Mouse (Mus musculus): ENCODE results near the gene Tppp3. TPM values are rescaled to one million over a fixed set of nuclear protein-coding genes. Genes with fewer than 3 reads are reported as not detected.

Tppp3 gene
- polyA plus RNA-seq, 1 experiment: 155 TPM

- no peaks in the 10 kb centered on the region for H3K79me2 ChIP-seq (ENCODE audit: control insufficient read depth, insufficient read depth)
- no peaks in the 10 kb centered on the region for H3K27me3 ChIP-seq (ENCODE audit: control insufficient read depth, insufficient read depth, insufficient read length)
- peak within 1 kb of the TSS; percentile 3 for H3ac ChIP-seq (ENCODE audit: control insufficient read depth, insufficient read length)
These were observed 47.3 kb upstream of the Tppp3 start, which contains the start of gene Hsd11b2 for GRCm38 (mm10) chr8:105518436-105519313. TSS of gene Hsd11b2 (plus strand) at chr8:105518755.

GRCm38 (mm10) chr8:105517346-105517745, 46.0 kb upstream of the Tppp3 start:
- Histone ChIP-seq H3K4me2 (ENCODE audit: low read depth) (no peak overlapping the region), H3K4me3 (no peak overlapping the region), H3ac (ENCODE audit: control insufficient read depth, insufficient read length) (no peak overlapping the region), H3K27me3 (ENCODE audit: control insufficient read depth, insufficient read depth, insufficient read length) (no peaks in the 10 kb centered on the region), H3K36me3 (ENCODE audit: control insufficient read depth, insufficient read depth) (no peaks in the 10 kb centered on the region), H3K79me2 (ENCODE audit: control insufficient read depth, insufficient read depth) (no peaks in the 10 kb centered on the region)
- TF ChIP-seq MYOD1 (IDR thresholded peaks at IDR 0.05; ENCODE audit: control insufficient read depth in 1 of 3, insufficient read length in 2 of 3, low read depth in 2 of 3) (no peak), MYOG (IDR thresholded peaks at IDR 0.05; ENCODE audit: control insufficient read depth in 1 of 3, insufficient read depth in 1 of 3, insufficient read length in 2 of 3, low read depth in 2 of 3) (no peak), TCF12 (IDR thresholded peaks at IDR 0.05; ENCODE audit: insufficient read depth, poor library complexity, severe bottlenecking) (no peak), CEBPB (IDR thresholded peaks at IDR 0.05; ENCODE audit: insufficient read depth, poor library complexity, severe bottlenecking) (no peak), E2F4 (IDR thresholded peaks at IDR 0.05; ENCODE audit: insufficient read depth) (no peak), TCF3 (IDR thresholded peaks at IDR 0.05; ENCODE audit: insufficient read length, low read depth) (no peak), SRF (IDR thresholded peaks at IDR 0.05; ENCODE audit: control insufficient read depth, insufficient read length, low read depth) (no peak), POLR2AphosphoS2 (IDR thresholded peaks at IDR 0.05; ENCODE audit: insufficient read length, low read depth) (no peak)

More at GRCm38 (mm10) chr8:105518436-105519313, 47.3 kb upstream of the Tppp3 start, which contains the start of gene Hsd11b2:
- Histone ChIP-seq H3K4me3 (peak within 1 kb of the TSS; percentile 17), H3K36me3 (ENCODE audit: control insufficient read depth, insufficient read depth) (peaks cover 4% of the 10 kb centered on the region), H3K4me2 (ENCODE audit: low read depth) (peak within 1 kb of the TSS; percentile 85)
- TF ChIP-seq TCF12 (IDR thresholded peaks at IDR 0.05; ENCODE audit: insufficient read depth, poor library complexity, severe bottlenecking) (no peak), E2F4 (IDR thresholded peaks at IDR 0.05; ENCODE audit: insufficient read depth) (no peak), POLR2A (IDR thresholded peaks at IDR 0.05; ENCODE audit: insufficient read length, low read depth) (peak; percentile 35), MYOG (IDR thresholded peaks at IDR 0.05; ENCODE audit: control insufficient read depth in 1 of 3, insufficient read depth in 1 of 3, insufficient read length in 2 of 3, low read depth in 2 of 3) (peak in 2 of 3 experiments; percentile 85 to 90), USF1 (IDR thresholded peaks at IDR 0.05; ENCODE audit: low read depth) (no peak), POLR2AphosphoS2 (IDR thresholded peaks at IDR 0.05; ENCODE audit: insufficient read length, low read depth) (no peak), TCF3 (IDR thresholded peaks at IDR 0.05; ENCODE audit: insufficient read length, low read depth) (peak; percentile 48), CEBPB (IDR thresholded peaks at IDR 0.05; ENCODE audit: insufficient read depth, poor library complexity, severe bottlenecking) (no peak), SRF (IDR thresholded peaks at IDR 0.05; ENCODE audit: control insufficient read depth, insufficient read length, low read depth) (no peak), REST (IDR thresholded peaks at IDR 0.05; ENCODE audit: insufficient read depth, insufficient read length) (no peak), MYOD1 (IDR thresholded peaks at IDR 0.05; ENCODE audit: control insufficient read depth in 1 of 3, insufficient read length in 2 of 3, low read depth in 2 of 3) (peak in 2 of 3 experiments; percentile 83 to 90), MAX (IDR thresholded peaks at IDR 0.05; ENCODE audit: low read depth) (no peak)

- no peaks in the 10 kb centered on the region for H3K36me3 ChIP-seq (ENCODE audit: control insufficient read depth, insufficient read depth)
- no peak overlapping the region for H3K4me3 ChIP-seq
- H3K27me3 ChIP-seq (ENCODE audit: control insufficient read depth, insufficient read depth, insufficient read length): no peaks in the 10 kb centered on the region
- H3ac ChIP-seq (ENCODE audit: control insufficient read depth, insufficient read length): no peak overlapping the region
- TF ChIP-seq REST (IDR thresholded peaks at IDR 0.05; ENCODE audit: insufficient read depth, insufficient read length) (no peak), MYOG (IDR thresholded peaks at IDR 0.05; ENCODE audit: control insufficient read depth in 1 of 3, insufficient read depth in 1 of 3, insufficient read length in 2 of 3, low read depth in 2 of 3) (no peak), MYOD1 (IDR thresholded peaks at IDR 0.05; ENCODE audit: control insufficient read depth in 1 of 3, insufficient read length in 2 of 3, low read depth in 2 of 3) (no peak), MAX (IDR thresholded peaks at IDR 0.05; ENCODE audit: low read depth) (no peak), CEBPB (IDR thresholded peaks at IDR 0.05; ENCODE audit: insufficient read depth, poor library complexity, severe bottlenecking) (no peak), POLR2A (IDR thresholded peaks at IDR 0.05; ENCODE audit: insufficient read length, low read depth) (no peak), TCF12 (IDR thresholded peaks at IDR 0.05; ENCODE audit: insufficient read depth, poor library complexity, severe bottlenecking) (no peak), USF1 (IDR thresholded peaks at IDR 0.05; ENCODE audit: low read depth) (no peak), E2F4 (IDR thresholded peaks at IDR 0.05; ENCODE audit: insufficient read depth) (no peak), POLR2AphosphoS2 (IDR thresholded peaks at IDR 0.05; ENCODE audit: insufficient read length, low read depth) (no peak), SRF (IDR thresholded peaks at IDR 0.05; ENCODE audit: control insufficient read depth, insufficient read length, low read depth) (no peak), TCF3 (IDR thresholded peaks at IDR 0.05; ENCODE audit: insufficient read length, low read depth) (no peak)
- no peaks in the 10 kb centered on the region for H3K79me2 ChIP-seq (ENCODE audit: control insufficient read depth, insufficient read depth)
- H3K4me2 ChIP-seq (ENCODE audit: low read depth): peak overlapping the region; percentile 60
These were observed 44.8 kb upstream of the Tppp3 start for GRCm38 (mm10) chr8:105516018-105516645.

GRCm38 (mm10) chr8:105514656-105515055, 43.3 kb upstream of the Tppp3 start:
- TF ChIP-seq USF1 (IDR thresholded peaks at IDR 0.05; ENCODE audit: low read depth): no peak
- no peak for TF ChIP-seq TCF12 (IDR thresholded peaks at IDR 0.05; ENCODE audit: insufficient read depth, poor library complexity, severe bottlenecking)
- no peak for TF ChIP-seq POLR2AphosphoS2 (IDR thresholded peaks at IDR 0.05; ENCODE audit: insufficient read length, low read depth)
- TF ChIP-seq MAX (IDR thresholded peaks at IDR 0.05; ENCODE audit: low read depth): no peak
- no peak for TF ChIP-seq POLR2A (IDR thresholded peaks at IDR 0.05; ENCODE audit: insufficient read length, low read depth)
- TF ChIP-seq REST (IDR thresholded peaks at IDR 0.05; ENCODE audit: insufficient read depth, insufficient read length): no peak
- no peak for TF ChIP-seq MYOD1 (IDR thresholded peaks at IDR 0.05; ENCODE audit: control insufficient read depth in 1 of 3, insufficient read length in 2 of 3, low read depth in 2 of 3)
- TF ChIP-seq TCF3 (IDR thresholded peaks at IDR 0.05; ENCODE audit: insufficient read length, low read depth): no peak
- no peak for TF ChIP-seq MYOG (IDR thresholded peaks at IDR 0.05; ENCODE audit: control insufficient read depth in 1 of 3, insufficient read depth in 1 of 3, insufficient read length in 2 of 3, low read depth in 2 of 3)
- no peak for TF ChIP-seq CEBPB (IDR thresholded peaks at IDR 0.05; ENCODE audit: insufficient read depth, poor library complexity, severe bottlenecking)
- no peak for TF ChIP-seq SRF (IDR thresholded peaks at IDR 0.05; ENCODE audit: control insufficient read depth, insufficient read length, low read depth)
- TF ChIP-seq E2F4 (IDR thresholded peaks at IDR 0.05; ENCODE audit: insufficient read depth): no peak
- Histone ChIP-seq H3ac (ENCODE audit: control insufficient read depth, insufficient read length) (no peak overlapping the region), H3K36me3 (ENCODE audit: control insufficient read depth, insufficient read depth) (no peaks in the 10 kb centered on the region), H3K79me2 (ENCODE audit: control insufficient read depth, insufficient read depth) (no peaks in the 10 kb centered on the region), H3K27me3 (ENCODE audit: control insufficient read depth, insufficient read depth, insufficient read length) (no peaks in the 10 kb centered on the region), H3K4me2 (ENCODE audit: low read depth) (peak overlapping the region; percentile 45), H3K4me3 (no peak overlapping the region)
